Mouse (Mus musculus) ES-E14 (cell line): ENCODE data around the gene Avl9.

Experiments
- MAFK ChIP-seq: IDR thresholded peaks from 2 replicates; pipeline ENCODE4 v1.6.1; 2014; ENCODE audit warnings: mild to moderate bottlenecking, low read depth, low read length, inconsistent platforms; ENCODE audit not compliant: insufficient read depth
- ZNF384 ChIP-seq: IDR thresholded peaks from 2 replicates; pipeline ENCODE4 v1.6.1; 2012; ENCODE audit warnings: low read depth, low read length, inconsistent platforms

DNA sequence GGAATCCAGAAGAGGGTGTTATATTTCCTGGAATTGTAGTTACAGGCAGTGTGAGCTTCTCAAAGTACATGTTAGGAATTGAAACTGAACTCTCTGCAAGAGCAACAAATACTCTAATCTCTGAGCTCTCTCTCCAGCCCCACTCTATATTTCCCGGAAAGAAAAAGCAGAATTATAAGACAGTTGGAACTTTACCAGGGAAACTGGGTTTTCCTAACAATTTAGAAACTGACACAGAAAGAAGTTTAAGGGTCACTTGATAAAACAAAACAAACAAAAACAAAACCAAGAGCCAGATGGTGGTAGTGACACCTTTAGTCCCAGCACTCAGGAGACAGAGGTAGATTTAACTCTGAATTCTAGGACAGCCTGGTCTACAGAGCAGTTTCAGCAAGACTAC is 4.4 kb downstream of the Avl9 start:
- no peak for TF ChIP-seq ZNF384
- TF ChIP-seq MAFK = no peak
